Mouse (Mus musculus) embryonic fibroblast, embryonic 13.5 days (primary cell): ENCODE measurements around the gene Mccc1.

Experiments
- CTCF ChIP-seq: IDR thresholded peaks from 2 replicates; pipeline ENCODE4 v1.5.1; 2011; ENCODE audit warnings: mild to moderate bottlenecking, control low read depth, low read length, moderate library complexity, borderline replicate concordance; ENCODE audit not compliant: insufficient read depth
- POLR2A ChIP-seq: IDR thresholded peaks from 2 replicates; pipeline ENCODE4 v1.6.1; 2011; ENCODE audit warnings: low read depth, mild to moderate bottlenecking, control low read depth, low read length, moderate library complexity

GRCm38 (mm10) chr3:35988031-35988430 lies 12.4 kb downstream of the Mccc1 start:
- no peak for TF ChIP-seq CTCF
- no peak for TF ChIP-seq POLR2A
